Mouse (Mus musculus) heart, postnatal 4 days (tissue): ENCODE data around the gene Il24. TPM values are rescaled to one million over a fixed set of nuclear protein-coding genes. Genes with fewer than 3 reads are reported as not detected.

Source experiments
- DNase-seq: peaks from one replicate; pipeline ENCODE4 v3.0.0; 2021
- total RNA-seq, 2 experiments: library from RNA; stranded (reverse); gene quantifications; 2 replicates each; pipeline ENCODE4 v1.2.3; 2021

The Il24 gene
- total RNA-seq, 2 experiments from 2014 or later = not detected

DNA sequence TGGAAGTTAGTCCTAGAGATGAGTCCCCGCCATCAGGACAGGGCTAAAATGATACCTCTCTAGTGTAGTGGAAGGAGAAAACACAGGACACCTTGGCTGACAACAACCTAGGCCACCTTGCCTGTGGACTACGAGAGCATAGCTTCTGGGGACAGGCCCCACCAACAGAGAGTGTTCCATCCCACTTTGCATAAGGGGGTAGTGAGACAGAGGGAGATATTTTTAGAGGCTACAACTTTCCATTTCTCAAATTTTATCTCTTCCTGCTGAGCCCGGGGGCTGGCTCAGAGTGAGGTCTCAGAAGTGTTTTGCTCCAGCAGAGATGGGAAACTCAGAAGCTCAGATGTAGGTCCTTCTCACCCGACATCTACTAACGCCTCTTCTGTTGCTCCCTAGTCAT is 36.8 kb downstream of the Il24 start:
- DNase-seq = no peak

DNA sequence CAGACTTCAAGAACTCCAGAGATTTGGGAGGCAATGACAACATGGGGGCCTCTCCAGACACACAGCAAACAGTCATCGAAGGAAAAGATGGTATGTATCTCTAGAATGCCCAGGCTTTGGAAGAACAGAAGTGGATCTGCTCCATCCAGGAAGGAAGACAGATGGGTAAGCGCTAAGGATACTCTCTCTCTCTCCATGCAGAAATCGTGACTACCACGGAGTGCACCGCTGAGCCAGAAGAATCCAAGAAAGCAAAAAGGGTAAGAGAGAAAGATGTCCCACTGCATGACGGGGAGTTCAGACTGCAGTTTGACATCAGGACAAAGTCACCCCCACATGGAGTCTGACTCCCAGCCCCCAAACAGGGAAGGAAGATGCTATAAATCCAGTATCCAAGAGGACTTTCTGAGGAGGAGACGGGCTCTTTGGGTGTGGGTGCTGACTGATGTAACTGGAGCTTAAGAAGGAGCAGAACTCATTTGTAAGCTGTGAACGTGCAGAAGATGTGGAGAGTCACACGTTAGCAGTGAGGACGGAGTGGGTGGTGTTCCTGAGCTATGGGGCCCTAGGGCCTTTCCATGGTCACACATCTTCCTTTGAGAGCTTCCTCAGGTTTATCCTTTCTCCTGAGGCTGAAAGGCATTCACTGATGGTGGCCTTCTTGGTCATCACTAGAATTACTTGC is 37.6 kb downstream of the Il24 start:
- DNase-seq = no peak

DNA sequence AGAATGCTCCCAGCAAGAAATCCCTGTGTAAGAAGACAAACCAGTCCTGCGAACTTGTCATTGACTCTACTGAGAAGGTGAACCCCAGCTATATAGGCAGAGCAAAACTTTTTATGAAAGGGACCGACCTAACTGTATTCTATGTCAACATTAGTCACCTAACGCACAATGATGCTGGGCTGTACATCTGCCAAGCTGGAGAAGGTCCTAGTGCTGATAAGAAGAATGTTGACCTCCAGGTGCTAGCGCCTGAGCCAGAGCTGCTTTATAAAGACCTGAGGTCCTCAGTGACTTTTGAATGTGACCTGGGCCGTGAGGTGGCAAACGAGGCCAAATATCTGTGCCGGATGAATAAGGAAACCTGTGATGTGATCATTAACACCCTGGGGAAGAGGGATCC is 42.7 kb downstream of the Il24 start:
- no peak for DNase-seq

DNA sequence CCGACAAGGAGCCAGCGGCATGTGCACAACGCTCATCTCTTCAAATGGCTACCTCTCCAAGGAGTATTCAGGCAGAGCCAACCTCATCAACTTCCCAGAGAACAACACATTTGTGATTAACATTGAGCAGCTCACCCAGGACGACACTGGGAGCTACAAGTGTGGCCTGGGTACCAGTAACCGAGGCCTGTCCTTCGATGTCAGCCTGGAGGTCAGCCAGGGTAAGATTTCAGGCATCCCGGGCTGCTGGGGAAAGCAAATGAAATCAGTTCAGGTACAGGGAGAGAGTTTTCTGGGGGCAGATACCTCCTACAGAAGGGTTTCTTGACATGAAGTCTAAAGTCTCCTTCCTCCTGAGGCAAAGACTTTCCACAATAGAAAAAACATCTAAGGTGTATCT is 45.6 kb downstream of the Il24 start:
- DNase-seq = no peak

DNA sequence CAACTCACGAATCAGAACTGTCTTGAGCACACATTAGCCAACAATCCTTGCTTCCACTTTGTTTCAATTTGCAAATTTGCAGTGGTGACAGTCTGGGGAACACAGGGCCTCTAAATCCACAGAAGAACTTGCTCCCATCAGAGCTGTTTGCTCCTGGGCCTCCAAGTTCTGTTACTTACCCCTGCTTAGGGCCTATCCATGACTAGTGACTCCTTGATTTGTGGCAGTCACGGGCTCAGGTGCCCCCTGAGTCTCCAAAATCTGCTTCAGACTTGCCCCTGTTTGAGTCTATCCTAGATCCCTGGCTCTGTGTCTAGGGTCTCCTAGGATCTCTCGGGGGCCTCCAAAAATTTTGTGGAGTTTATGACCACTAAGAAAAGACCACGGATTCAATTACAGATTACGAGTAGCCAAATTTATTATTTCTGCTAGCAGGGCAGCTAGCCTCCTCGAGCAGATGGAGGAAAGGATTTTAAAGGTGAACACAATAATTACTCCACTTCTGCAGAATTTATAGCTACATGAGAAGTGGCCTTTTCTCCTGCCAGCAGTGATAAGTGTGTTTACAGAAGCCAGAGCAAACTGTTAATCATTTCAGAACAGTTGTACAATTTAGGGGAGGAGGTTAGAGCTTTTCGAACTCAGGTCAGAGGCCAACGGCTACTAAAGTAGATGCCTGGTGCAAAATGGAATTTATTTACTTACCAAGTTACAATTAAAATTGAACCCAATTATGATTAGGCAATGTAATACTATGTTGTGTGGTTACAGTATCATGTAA is 46.5 kb downstream of the Il24 start:
- DNase-seq = no peak

DNA sequence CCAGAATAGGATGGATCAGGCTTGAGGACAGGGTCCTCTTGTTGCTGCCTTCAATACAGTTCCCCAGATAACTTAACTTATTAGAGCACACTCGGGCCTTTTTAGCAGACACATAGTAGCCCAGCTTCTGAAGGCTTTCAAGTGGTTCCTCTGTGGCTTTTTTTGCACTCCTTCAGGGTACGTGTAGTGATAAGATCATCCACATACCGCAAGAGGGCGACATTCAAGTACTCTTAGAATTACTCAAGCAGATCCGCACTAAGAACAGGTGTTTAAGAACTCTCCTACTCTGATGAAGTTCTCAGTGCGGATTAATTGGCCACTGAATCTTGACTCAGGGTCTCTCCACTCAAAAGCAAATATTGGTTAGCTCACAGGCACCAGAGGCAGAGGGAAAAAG is 49.0 kb downstream of the Il24 start:
- no peak for DNase-seq

DNA sequence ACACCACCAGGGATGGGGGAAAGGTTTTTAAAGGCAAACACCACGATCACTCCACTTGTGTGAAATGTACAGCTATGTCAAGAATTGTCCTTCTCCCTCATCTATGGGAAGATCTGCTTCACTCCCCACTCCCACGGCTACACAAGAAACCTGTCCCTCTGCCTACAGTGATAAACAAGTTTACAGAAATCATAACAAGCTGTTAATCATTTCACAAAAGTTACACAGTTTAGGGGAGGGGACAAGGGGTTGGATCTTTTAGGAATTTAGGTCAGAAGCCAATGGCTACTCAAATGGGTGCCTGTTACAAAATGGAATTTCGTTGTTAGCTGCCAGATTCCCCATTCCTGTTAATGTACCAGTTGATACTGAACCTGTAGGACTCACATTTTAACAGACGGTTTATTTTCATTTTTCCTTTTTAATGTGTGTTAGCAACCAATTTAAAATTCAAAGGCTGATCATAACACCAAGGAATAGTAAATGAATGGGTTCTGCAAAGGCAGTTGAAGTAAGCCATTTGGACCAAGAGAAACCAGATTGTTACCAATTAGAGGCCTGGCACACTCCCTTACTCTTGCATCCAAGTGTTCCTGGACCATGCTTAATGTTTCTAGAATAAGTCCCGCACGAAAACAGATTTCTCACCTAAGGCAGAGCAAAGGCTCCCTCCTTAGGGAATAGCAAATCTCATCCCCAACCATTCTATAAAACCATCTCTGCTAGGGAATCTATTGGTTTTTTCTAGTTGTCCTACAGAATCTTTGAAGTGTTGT is 51.9 kb downstream of the Il24 start:
- DNase-seq = no peak

DNA sequence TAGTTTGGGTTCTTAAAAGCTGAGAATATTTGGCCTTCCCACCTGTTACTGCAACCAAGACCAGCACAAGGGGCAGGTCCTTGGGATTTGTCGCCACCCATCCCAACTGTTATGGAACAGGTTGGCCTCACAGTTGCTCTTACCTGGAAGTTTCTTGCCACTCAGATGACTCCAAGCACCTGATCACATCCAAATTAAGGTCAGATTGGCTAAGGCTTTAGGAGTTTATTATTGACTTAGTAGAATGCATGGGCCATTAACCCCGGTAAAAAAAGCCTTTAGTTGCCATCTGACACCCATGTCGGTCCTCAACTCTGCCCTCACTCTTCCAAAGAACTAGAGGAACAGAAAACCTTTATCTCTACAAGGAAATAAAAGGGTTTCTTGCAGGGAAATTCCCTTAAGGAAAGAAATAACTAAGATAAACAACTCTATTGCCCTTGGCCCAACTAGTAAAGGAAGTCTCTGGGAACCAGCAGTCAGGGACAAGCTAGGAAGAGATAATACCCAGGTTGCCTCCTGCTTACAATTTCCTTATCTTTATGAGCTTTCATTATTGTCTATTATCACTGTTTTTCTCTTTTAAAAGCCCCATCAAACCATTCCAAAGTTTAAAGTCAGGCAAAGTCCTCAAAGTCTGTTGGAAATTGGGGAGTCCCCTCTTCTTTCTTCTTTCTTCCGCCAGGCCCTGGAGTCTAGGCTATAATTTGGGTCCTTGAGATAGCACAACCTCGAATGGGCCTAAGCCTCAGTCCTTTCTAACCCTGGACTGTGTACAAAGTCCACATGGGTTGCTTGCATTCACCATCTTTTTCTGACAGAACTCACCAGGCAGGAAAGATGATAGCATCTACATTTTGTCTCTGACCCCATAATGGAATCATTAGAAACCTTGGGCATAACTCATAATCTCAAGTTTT is 54.8 kb downstream of the Il24 start:
- no peak for DNase-seq

Other genes starting within 250 kb of the Il24 start
- not detected for gene C4bp, start 225.8 kb downstream of the Il24 start, total RNA-seq
- not detected for gene Gm29427, start 171.7 kb downstream of the Il24 start, total RNA-seq
- 1 to 10 TPM; 6.4 to 6.5 TPM for gene Yod1, start 170.1 kb downstream of the Il24 start, total RNA-seq
- 10 to 100 TPM; 25.6 to 26.0 TPM for gene Pfkfb2, start 158.2 kb downstream of the Il24 start, total RNA-seq
- under 1 TPM; 0.79 to 0.97 TPM for gene AA986860, start 155.5 kb downstream of the Il24 start, total RNA-seq
- gene Fcamr, start 86.6 kb downstream of the Il24 start, total RNA-seq = under 1 TPM; 0.38 to 0.76 TPM
- not detected for gene Pigr, start 60.8 kb downstream of the Il24 start, total RNA-seq
- 1 to 10 TPM in 1 of 2 experiments, under 1 TPM in 1; 0.63 to 1.2 TPM for gene Fcmr, start 21.8 kb downstream of the Il24 start, total RNA-seq
- not detected for gene Il20, start 24.0 kb upstream of the Il24 start, total RNA-seq
- gene Il19, start 52.7 kb upstream of the Il24 start, total RNA-seq = not detected
- gene Il10, start 132.4 kb upstream of the Il24 start, total RNA-seq = not detected
- 100 to 1,000 TPM; 206 to 226 TPM for gene Mapkapk2, start 210.4 kb upstream of the Il24 start, total RNA-seq